Mouse (Mus musculus): ENCODE data around the gene Gm29133. TPM values are rescaled to one million over a fixed set of nuclear protein-coding genes. Genes with fewer than 3 reads are reported as not detected.
A peak's percentile ranks its signal among the peaks of the same experiment; 100 is the strongest.

Gene Gm29133
- not detected in 2 replicates for polyA plus RNA-seq (2012; rRNA removed)

GRCm38 (mm10) chr3:75747897-75748296, at the start of gene Gm29133:
TSS of gene Gm29133 (plus strand) at chr3:75748197.
- H3K27ac ChIP-seq (ENCODE audit: insufficient read depth, low read length): no peak within 1 kb of the TSS
- no peaks in the 10 kb centered on the region for H3K4me1 ChIP-seq (ENCODE audit: control insufficient read depth, insufficient read depth, low read length)
- WGBS: 40% methylated on average over 5 of the region's 5 CpGs
- no peak within 1 kb of the TSS for H3K4me3 ChIP-seq (replicated peaks; ENCODE audit: insufficient read depth, low read depth, low read length)
- DNase-seq: no peak
- no peaks in the 10 kb centered on the region for H3K27me3 ChIP-seq (ENCODE audit: control insufficient read depth, insufficient read depth, low read length)
- TF ChIP-seq POLR2A (IDR thresholded peaks at IDR 0.05; ENCODE audit: borderline replicate concordance, insufficient read depth, low read length) (no peak), CTCF (IDR thresholded peaks at IDR 0.05; ENCODE audit: borderline replicate concordance, insufficient read depth, low read depth, low read length) (no peak)

- Histone ChIP-seq H3K27me3 (ENCODE audit: control insufficient read depth, insufficient read depth, low read length) (no peaks in the 10 kb centered on the region), H3K4me3 (replicated peaks; ENCODE audit: insufficient read depth, low read depth, low read length) (no peak overlapping the region), H3K27ac (ENCODE audit: insufficient read depth, low read length) (no peak overlapping the region), H3K4me1 (ENCODE audit: control insufficient read depth, insufficient read depth, low read length) (no peaks in the 10 kb centered on the region)
- DNase-seq: no peak
- TF ChIP-seq CTCF (IDR thresholded peaks at IDR 0.05; ENCODE audit: borderline replicate concordance, insufficient read depth, low read depth, low read length): no peak
- no peak for TF ChIP-seq POLR2A (IDR thresholded peaks at IDR 0.05; ENCODE audit: borderline replicate concordance, insufficient read depth, low read length)
- 93% methylated on average over 3 of the region's 3 CpGs for WGBS
These were observed 48.9 kb upstream of the Gm29133 start for GRCm38 (mm10) chr3:75699088-75699487.

- H3K4me3 ChIP-seq (replicated peaks; ENCODE audit: insufficient read depth, low read depth, low read length): no peak overlapping the region
- DNase-seq: no peak
- no peak overlapping the region for H3K27ac ChIP-seq (ENCODE audit: insufficient read depth, low read length)
- whole genome bisulfite sequencing: 83% methylated on average over 3 of the region's 3 CpGs
- H3K27me3 ChIP-seq (ENCODE audit: control insufficient read depth, insufficient read depth, low read length): no peaks in the 10 kb centered on the region
- no peak for TF ChIP-seq CTCF (IDR thresholded peaks at IDR 0.05; ENCODE audit: borderline replicate concordance, insufficient read depth, low read depth, low read length)
- no peaks in the 10 kb centered on the region for H3K4me1 ChIP-seq (ENCODE audit: control insufficient read depth, insufficient read depth, low read length)
These were observed 46.7 kb upstream of the Gm29133 start for GRCm38 (mm10) chr3:75701336-75701735.

GRCm38 (mm10) chr3:75706536-75706935, 41.5 kb upstream of the Gm29133 start:
- H3K27me3 ChIP-seq (ENCODE audit: control insufficient read depth, insufficient read depth, low read length): no peaks in the 10 kb centered on the region
- TF ChIP-seq CTCF (IDR thresholded peaks at IDR 0.05; ENCODE audit: borderline replicate concordance, insufficient read depth, low read depth, low read length): no peak
- no peak for TF ChIP-seq POLR2A (IDR thresholded peaks at IDR 0.05; ENCODE audit: borderline replicate concordance, insufficient read depth, low read length)
- H3K4me1 ChIP-seq (ENCODE audit: control insufficient read depth, insufficient read depth, low read length): no peaks in the 10 kb centered on the region
- no peak for DNase-seq
- no peak overlapping the region for H3K4me3 ChIP-seq (replicated peaks; ENCODE audit: insufficient read depth, low read depth, low read length)
- WGBS: 62% methylated on average over 3 of the region's 3 CpGs
- no peak overlapping the region for H3K27ac ChIP-seq (ENCODE audit: insufficient read depth, low read length)

GRCm38 (mm10) chr3:75713678-75714295, 34.2 kb upstream of the Gm29133 start:
- no peak for DNase-seq
- Histone ChIP-seq H3K4me1 (ENCODE audit: control insufficient read depth, insufficient read depth, low read length) (no peaks in the 10 kb centered on the region), H3K27ac (ENCODE audit: insufficient read depth, low read length) (no peak overlapping the region), H3K4me3 (replicated peaks; ENCODE audit: insufficient read depth, low read depth, low read length) (no peak overlapping the region), H3K27me3 (ENCODE audit: control insufficient read depth, insufficient read depth, low read length) (no peaks in the 10 kb centered on the region)
- 37% methylated on average over 3 of the region's 3 CpGs for WGBS
- TF ChIP-seq POLR2A (IDR thresholded peaks at IDR 0.05; ENCODE audit: borderline replicate concordance, insufficient read depth, low read length) (no peak), CTCF (IDR thresholded peaks at IDR 0.05; ENCODE audit: borderline replicate concordance, insufficient read depth, low read depth, low read length) (no peak)

GRCm38 (mm10) chr3:75720663-75721062, 27.3 kb upstream of the Gm29133 start:
- WGBS: 19% methylated on average over 2 of the region's 2 CpGs
- DNase-seq: peak in 1 of 2 experiments; percentile 5
- TF ChIP-seq POLR2A (IDR thresholded peaks at IDR 0.05; ENCODE audit: borderline replicate concordance, insufficient read depth, low read length): no peak
- no peak for TF ChIP-seq CTCF (IDR thresholded peaks at IDR 0.05; ENCODE audit: borderline replicate concordance, insufficient read depth, low read depth, low read length)
- H3K27ac ChIP-seq (ENCODE audit: insufficient read depth, low read length): no peak overlapping the region
- H3K27me3 ChIP-seq (ENCODE audit: control insufficient read depth, insufficient read depth, low read length): no peaks in the 10 kb centered on the region
- no peak overlapping the region for H3K4me3 ChIP-seq (replicated peaks; ENCODE audit: insufficient read depth, low read depth, low read length)
- no peaks in the 10 kb centered on the region for H3K4me1 ChIP-seq (ENCODE audit: control insufficient read depth, insufficient read depth, low read length)

- Histone ChIP-seq H3K4me1 (ENCODE audit: control insufficient read depth, insufficient read depth, low read length) (no peaks in the 10 kb centered on the region), H3K27ac (ENCODE audit: insufficient read depth, low read length) (no peak overlapping the region), H3K4me3 (replicated peaks; ENCODE audit: insufficient read depth, low read depth, low read length) (no peak overlapping the region), H3K27me3 (ENCODE audit: control insufficient read depth, insufficient read depth, low read length) (no peaks in the 10 kb centered on the region)
- 73% methylated on average over 3 of the region's 3 CpGs for WGBS
- no peak for DNase-seq
- TF ChIP-seq CTCF (IDR thresholded peaks at IDR 0.05; ENCODE audit: borderline replicate concordance, insufficient read depth, low read depth, low read length) (no peak), POLR2A (IDR thresholded peaks at IDR 0.05; ENCODE audit: borderline replicate concordance, insufficient read depth, low read length) (no peak)
These were observed 16.9 kb upstream of the Gm29133 start for GRCm38 (mm10) chr3:75730982-75731600.

Measured in cerebellum, adult 2 months (tissue).